Mouse (Mus musculus) adrenal gland, adult 2 months (tissue): ENCODE measurements at regions not wholly inside any gene's neighbourhood (a gene's known extent, or its start where the extent isn't known, plus 50 kb on each side); places are given as distances from the start of the nearest gene placed in this dataset.
A peak's percentile ranks its signal among the peaks of the same experiment; 100 is the strongest.

ENCODE experiments used
- DNase-seq: peaks from one replicate; pipeline ENCODE4 v3.0.0; 2021

DNA sequence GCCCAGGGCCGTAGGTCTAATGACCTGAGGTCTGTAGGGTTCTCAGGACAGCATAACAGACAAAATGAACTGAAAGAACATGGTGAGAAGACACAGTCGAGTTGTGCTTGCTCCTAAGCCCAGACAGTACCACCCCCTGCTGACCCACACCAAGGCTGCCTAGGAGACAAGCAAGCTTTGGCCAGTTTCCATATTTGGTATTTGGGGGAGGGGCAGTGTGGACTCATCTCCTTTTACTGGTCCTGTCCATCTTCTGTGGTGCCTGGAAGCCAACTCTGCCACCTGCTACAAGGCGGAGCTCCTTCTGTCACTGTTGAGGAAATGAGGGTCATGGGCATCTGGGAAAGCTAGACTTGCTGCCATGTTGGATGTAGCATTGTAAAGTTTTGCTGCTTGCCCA is 68.9 kb downstream of the Tex29 start:
- DNase-seq = no peak

DNA sequence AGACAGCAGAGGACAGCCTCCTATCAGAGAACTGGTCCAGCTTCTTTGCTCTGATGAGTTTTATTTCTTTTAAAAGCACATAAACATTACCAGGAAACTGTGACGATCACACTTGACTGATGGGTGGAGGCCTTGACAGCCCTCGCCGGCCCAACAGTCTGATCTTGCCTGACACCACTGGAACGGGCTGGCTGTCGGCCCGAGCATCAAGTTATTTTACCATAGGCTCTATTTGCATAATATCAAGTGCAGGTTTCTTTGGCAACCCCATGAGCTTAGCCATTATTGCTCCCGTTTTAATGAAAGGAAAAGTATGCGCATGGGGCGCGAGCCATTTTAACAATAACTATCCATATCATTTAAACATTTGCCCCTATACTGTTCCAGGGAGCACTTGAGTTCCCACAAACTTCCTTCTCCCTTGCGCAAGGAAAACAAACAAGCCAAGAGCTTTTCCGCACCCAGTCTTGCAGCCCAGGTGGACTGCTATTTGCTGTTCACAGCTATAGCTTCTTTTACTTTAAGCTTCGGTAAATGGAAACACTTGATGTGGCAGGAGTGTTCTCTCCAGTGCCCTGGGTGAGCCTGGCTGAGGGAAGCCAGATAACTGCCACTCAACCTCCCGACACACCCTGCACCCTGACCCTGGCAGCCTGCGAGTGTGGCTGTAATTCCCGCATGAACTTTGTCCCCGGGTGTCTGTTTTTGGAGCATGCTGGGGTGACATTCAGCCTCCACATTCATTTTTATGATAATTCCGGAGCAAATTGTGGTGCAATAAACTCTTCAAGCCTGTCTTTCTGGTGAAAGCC is 71.6 kb downstream of the Tex29 start:
- DNase-seq = no peak

DNA sequence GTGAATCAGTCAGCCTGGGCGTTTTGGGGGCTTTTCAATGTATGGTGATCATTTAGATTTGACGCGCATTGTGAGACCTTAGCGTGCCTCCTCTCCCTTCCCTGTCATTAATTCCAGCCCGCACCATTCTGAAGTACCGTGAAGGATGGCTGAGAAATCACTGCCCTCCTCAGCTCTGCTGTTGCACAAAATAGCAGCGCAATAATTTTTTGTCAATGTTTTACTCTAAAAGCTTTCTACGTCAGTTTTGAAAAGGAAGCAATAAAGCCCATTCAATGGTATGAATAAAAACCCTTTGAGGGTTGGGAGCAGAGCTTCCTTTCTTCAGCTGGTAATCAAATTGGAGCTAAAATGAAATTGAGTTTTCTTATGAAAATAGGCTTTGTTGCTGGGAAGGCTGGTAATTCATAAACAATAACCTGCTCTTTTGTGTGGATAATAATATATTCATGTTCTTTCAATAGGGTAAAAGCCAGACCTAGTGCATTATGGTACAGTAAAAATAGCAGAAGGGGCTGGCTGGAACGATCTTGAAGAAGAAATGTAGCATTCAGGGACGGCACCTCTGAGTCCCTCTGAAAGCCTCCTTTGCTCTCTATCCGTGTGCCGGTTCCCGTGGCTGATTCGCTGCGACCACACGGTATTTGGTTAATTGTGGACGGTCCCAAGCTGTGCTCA is 72.3 kb downstream of the Tex29 start:
- no peak for DNase-seq

DNA sequence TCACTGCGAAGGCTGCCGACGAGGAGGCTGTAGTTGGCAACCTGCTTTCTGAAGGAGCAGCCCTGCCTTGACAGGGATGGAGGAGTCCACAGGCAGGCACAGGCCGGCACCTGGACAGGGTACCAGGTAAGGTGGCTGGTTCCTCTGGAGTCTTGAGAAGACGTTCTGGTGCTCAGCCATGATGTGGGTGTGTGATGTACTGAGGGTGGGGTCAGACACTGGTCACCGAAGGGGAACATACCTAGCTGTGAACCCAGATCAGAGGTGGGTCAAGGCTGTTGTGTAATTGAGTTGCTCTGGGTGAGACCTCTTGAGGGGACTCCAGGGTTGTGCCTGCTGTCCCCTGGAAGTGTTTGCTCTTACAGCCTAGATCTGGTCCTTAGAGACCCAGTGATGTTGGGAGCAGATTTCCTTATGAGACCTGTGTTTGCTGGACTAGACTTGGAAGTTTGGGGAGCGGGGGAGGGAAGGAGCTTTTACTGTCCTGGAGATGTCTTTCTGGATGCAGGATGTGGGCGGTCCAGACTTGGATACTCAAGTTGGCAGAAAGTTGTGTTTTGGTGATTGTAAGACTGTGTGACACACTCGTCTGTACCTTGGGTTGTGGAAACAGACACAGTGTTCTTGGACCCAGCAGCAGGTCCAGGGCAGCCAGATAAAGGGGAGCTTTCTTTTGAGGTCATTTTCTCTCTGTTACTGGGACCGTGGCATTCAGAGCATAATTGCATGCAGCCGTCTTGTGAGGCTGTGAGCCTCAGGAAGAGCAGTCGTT is 73.0 kb downstream of the Tex29 start:
- DNase-seq = no peak

DNA sequence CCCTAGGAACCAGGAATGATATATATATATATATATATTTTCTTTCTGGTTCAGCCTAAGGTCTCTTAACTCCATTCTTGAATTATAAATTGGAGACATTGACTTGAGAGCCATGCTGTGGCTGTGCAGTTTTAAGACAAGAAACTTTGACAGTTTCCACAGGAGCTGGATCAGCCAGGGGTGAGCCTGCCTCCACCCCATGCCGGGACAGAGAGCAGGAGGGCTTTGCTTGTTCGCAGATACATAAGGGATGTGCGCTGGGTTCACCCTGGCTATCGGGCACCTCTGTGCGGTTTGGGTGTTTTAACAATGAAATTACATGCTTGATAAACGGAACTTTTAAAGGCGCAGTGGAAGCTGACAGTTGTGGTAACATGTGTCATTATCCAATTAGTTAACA is 73.9 kb downstream of the Tex29 start:
- DNase-seq = no peak

DNA sequence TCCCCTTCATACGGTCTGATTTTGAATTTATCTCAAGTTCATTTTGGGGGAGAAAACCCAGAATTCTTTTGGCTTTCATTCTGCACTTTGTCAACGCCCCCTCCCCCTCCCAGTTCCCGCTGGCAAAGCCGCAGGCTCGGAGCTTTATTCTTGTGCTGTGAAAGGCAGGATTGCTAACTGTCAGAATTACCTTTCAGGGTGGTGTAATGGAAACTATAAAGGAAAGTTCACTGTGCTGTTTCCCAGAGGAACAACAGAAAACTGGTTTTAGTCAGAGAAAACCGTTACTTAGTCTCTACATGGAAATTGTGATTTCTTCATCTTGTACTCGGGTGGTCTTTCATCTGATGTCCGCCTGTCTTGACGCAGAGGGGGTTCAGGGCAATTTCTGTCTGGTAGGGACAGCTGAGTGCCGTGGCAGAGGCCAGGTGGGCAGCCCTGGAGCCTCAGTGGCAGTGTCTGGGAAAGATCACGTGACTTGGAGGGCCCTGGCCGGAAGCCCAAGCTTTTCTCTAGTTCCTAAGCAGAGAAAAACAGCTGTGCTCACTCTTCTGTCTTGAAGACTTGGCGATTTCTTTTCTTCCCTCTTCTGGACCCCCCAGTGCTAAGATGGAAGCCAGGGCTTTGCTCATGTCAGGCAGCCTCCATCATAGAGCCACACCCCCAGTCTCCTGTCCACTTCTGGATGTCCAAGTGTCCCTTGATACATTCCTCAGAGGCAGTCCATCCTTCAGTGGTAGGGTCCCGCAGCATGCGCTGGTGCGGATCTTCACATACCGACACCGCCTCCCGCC is 74.6 kb downstream of the Tex29 start:
- DNase-seq = no peak

DNA sequence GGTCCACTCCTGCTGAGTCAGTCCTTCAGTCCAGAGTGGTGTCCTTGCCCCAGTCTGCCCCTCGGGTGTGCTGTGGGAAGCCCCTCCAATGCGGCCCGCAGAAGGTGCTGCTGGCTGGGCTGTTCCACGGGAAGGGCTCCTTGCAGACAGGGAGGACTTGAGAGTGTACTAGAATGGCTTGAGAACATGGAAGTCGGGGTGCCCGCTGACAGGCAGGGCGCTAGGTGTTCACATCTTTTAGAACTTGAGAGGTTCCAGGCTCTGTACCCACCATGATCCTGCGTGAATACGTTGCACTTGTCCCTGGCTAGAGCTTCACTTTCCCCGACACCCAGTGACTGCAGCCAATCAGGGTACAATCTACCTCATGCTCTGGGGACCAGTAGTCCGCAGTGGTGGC is 75.4 kb downstream of the Tex29 start:
- no peak for DNase-seq

DNA sequence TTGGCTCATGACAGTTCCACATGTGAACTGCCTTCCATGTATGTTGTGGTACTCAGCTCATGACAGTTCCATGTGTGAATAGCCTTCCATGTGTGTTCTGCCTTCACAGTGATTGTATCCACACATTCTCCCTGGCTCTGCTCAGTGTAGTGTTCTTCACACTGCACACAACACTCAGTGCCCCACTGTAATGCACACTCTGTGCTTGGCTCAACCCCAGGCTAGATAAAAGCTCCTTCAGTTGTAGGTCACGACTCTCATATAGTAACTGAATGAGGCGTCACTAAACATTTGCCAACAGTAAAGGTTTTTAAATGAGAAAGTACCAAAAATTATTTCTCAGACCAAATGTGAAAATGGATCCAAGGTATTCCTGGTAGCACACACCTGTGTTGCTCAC is 79.6 kb downstream of the Tex29 start:
- no peak for DNase-seq

DNA sequence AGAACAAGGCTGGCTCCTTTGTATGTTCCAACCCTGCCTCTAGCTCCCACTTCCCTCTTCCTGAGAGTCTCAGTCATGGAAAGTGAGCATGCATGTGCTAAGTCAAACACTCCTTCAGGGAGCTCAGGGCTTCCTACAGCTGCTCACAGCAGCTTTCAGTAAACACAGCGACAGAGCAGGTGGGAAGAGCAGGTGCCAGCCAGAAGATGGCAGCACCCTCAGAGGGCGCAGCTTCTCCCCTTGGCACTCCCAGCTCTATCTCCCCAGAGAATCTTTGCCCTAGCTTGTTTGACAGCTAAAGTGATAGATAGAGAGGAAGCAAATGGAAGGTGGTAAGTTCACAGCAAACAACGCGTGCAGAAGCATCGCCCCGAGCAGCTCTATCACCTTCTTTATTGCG is 82.8 kb downstream of the Tex29 start:
- no peak for DNase-seq

DNA sequence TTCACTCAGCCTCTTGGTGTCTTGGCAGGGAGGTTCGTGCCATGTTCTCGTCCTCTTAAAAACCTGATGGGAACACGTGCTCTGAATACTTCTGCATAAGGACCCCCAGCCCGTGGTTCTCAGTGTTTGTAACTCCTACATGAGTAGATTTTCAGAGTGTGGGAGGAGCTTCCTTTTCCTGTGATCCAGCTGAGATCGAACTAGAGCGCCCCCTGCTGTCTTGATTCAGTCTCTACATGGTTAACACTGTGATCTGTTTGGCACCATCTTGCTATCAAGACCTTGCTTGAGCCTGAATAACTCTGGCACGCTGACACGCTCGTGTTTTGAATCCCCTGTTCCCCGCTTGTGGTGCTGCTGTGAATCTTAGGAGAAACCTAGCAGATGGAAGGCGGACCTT is 83.9 kb downstream of the Tex29 start:
- DNase-seq = peak; percentile 80

DNA sequence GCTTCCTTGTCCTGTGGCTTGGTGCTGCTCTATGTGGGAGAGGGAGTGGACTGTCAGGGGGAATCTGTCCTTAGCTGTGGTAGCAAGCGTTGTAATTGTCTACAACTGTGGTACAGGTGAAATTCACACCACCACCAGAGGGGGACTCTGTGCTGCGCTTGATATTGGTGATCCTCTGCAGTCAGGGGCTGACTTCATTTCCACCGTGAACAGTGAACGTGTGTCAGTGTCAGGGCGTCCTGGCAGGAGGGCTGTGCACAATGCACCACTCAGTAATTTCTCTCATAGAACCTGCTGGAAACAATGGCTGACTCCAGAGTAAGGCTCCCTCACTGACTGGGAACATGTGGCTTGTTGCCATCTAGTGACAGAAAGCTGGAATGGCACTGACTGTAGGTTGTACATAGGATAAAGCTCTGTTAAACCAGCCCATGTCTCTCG is 102.6 kb downstream of the Tex29 start:
- peak; percentile 31 for DNase-seq

DNA sequence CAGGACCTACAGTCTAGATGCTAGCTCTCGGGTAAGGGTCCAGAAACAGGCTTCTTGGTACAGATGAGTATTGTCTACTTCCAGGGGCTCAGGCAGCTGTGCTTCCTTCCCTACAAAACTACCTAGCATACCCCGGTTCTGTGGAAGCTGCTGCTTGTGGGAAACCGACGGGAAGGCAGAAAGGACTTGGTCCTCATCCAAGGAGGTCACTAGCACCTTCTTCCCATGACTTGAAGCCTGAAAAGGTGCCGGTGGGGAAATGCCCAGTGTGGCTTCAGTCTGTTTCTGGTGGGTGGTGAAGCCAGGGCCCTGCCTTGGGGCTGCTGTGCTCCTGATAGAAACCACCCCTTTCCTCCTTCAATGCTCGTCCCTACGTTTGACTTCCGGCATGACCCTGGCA is 107.5 kb downstream of the Tex29 start:
- DNase-seq = no peak

DNA sequence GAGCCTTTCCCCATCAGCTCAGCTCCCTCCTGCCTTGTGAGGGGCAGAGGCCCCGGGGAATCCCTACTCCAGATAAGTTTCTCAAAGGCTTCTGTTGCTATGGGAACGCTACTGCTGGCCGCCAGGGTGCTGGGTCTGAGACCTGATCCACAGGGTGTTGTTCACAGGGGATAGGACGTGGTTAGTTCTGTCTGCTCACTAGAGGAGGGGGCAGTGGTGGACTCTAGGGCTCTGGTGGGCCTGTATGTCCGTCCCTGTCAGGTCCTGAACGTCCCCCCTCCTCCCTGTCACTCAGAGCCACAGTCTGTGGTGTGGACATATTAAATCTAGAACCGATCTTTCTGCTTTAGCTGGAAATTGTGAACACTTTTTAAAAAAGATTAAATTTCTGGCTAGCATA is 116.0 kb downstream of the Tex29 start:
- no peak for DNase-seq

DNA sequence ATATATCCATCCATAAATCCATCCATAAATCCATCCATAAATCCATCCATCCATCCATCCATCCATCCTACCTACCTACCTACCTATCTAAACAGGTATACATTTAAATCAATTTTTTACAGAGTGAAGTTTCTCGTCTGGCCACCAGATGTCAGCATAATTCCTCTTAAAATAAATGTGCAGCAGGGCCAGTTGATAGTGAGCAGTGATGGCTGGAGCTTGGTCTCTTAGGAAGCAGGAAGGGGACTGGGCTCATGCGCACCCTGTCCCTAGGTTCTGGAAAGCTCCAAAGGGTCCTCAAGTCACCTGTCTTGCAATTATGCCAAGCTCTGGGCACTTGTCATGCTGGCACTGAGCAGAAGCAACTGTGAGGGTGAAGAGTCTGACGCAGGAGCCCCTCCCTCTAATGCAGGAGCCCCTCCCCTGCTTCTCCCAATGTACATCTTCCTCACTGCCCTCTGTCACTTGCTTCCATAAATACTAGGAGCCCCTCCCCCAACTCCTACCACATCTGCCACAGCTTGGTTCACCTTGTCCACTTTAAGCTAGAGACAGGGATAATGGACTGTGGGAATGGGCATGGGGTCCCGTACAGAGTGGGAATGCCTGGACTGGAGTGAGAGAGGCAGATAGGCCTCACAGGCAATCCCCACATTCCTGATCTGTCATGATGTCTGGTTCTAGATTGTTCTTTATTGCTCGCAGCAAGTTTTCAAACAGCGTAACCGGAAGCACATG is 116.9 kb downstream of the Tex29 start:
- DNase-seq = peak; percentile 11

DNA sequence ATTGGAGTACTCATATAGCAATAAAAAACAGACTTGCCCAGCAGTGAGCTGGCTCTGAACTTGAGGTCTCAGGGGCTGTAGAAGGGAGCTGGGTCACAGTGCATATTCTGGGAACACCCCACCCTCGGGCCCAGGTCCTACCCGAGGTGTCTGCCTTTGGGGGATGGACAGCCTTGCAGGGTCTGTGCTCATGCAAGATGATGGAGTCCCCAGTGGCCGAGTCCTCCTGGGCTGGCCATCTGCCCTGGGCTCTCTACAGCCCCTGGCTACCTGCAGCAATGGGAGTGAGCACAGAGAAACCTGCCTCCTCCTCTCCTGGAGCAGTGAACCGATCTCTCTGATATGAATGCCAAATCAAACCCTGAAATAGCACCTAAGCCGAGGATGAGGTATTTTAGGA is 117.9 kb downstream of the Tex29 start:
- no peak for DNase-seq

DNA sequence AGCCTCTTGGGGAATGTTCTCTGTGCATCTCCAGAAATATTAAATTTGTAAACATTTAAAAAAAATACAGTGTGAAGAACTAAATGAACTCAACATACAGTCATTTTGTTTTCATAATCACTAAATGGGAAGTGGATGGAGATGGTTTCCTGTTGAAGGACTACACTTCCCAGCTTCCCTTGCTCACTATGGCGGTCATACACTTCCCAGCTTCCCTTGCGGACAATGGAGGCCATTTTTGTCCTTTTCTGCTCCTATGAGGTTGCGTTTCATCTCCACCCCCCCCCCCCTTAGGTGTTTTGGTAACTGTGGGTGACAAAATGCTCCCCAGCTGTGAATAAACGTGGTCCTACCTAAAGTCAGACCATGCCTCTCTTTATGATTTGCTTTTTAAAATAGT is 119.2 kb downstream of the Tex29 start:
- DNase-seq = no peak

DNA sequence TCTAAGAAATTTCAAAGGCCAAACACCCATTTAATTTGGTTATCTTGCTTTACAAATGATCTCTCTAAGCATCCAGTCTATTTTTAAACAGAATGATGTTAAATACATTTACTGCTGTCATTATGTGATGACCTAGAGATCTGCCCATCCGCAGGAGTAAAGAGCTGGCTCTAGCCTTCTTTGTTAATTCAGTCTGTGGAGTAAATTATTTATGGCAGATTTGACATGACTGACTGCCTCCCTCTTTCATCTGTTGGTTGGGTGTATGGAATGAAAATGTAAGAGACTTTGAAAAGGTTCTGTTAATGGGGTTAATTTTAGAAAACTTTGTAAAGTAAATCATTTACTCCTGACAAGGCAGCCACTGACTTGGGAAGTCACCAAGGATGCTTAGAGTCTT is 123.3 kb downstream of the Tex29 start:
- no peak for DNase-seq

DNA sequence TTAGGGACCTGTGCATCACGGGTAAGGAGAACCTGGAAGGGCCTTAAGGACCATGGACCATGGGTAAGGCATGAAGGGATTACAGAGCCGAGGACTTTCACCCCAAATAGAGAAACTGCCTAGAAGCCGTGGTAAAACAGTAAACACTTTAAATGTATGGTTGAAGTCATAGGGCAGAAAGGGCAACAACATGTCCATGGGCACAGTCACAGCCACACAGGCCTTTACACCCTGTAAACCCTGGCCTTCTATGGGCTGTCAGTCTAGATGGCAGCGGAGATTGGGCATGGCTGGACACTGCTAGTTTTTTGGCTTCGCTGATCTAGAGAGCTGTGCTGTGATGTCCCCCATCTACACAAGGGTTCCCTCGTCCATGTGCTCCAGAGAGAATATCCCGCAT is 127.4 kb downstream of the Tex29 start:
- no peak for DNase-seq

DNA sequence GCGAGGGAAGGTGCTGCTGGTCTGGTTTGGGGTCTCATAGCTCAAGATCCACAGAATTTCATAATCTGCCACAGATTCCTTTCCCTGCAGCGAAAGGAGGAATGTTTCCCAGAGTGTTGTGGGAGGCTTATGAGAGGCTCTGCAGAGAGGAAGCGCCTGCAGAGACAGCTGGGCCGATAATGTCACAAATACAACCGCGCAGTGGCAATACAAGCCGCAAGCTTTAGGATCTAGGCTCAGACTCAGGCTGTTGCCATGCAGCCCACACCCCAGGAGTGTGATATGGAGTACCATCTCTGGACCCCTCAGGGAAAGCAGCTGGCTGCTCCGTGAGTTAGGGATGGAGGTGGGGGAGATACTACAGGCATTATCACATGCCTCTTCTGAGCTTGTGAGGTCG is 130.2 kb downstream of the Tex29 start:
- DNase-seq = no peak

DNA sequence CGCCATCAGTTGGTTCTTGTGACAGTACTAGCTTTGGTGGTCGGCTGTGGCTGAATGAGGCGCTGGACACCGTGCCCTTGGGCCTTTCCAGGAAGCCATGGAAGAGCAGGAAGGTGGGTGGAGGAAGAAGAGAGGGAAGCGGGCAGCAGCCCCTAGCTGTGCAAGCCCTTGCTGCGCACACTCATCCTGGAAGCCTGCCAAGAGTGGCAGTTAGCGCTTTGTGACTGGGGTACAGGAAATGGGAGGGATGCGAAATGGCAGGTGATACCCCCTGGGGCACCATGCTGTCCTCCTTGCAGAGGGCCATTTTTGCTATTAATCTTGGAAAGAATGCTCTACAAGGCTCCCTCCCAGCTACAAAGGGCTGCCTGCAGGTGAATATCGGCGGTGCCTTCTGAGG is 133.2 kb downstream of the Tex29 start:
- DNase-seq = no peak

DNA sequence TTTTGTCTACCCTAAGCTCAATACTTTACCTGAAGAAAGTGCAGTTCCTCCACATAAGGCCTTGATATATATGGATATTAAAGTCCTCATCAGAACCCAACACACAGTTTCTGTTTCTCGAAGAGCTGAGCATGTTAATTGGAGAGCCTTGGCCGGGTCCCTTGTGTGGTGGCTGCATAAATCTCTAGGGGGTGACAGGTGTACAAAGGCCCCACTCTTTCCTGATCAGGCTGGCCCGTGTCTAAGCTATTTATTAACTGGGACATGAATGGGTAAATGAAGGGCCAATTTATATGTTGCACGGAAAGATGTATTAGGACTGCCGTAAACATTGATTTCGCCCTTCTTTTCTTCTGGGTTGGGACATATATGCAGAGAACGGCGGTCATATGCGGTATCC is 136.8 kb downstream of the Tex29 start:
- DNase-seq = no peak

DNA sequence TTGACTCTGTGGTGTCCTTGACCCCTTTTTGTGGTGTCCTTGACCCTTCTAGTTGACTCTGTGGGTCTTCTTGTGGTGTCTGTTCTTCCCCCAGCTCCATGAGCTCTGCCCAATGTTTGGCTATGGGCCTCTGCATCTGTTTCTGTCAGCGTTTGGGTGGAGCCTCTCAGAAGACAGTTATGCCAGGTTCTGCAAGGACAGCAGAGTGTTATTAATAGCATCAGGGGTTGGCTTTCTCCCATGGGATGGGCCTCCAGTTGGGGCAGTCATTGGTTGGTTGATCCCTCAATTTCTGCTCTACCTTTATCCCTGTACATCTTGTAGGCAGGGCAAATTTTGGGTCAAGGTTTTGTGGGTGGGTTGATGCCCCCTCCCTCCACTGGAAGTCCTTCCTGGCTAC is 138.8 kb downstream of the Tex29 start:
- DNase-seq = no peak
